Mouse (Mus musculus) heart, adult 2 months (tissue): ENCODE measurements around the gene Zfp683. TPM values are rescaled to one million over a fixed set of nuclear protein-coding genes. Genes with fewer than 3 reads are reported as not detected.
A peak's percentile ranks its signal among the peaks of the same experiment; 100 is the strongest.

Experiments
- DNase-seq, 2 experiments: peaks; one replicate each; pipeline ENCODE4 v3.0.0; 2021
- H3K27ac ChIP-seq: fragments of 200-600 bp; 2 replicates; pipeline ENCODE4 v1.8.1; 2022
- H3K27me3 ChIP-seq: fragments of 200-500 bp; 2 replicates; pipeline ENCODE4 v1.6.1; 2012; ENCODE audit warnings: mild to moderate bottlenecking, low read length, inconsistent platforms, mixed read lengths; ENCODE audit not compliant: control insufficient read depth, insufficient read depth
- H3K36me3 ChIP-seq: fragments of 200-500 bp; 2 replicates; pipeline ENCODE4 v1.6.1; 2012; ENCODE audit warnings: low read length, inconsistent platforms; ENCODE audit not compliant: control insufficient read depth, insufficient read depth
- H3K4me1 ChIP-seq: fragments of 200-500 bp; 2 replicates; pipeline ENCODE4 v1.6.1; 2011; ENCODE audit warnings: low read length; ENCODE audit not compliant: control insufficient read depth, insufficient read depth
- H3K4me3 ChIP-seq: fragments of 200-600 bp; 2 replicates; pipeline ENCODE4 v1.8.1; 2022
- H3K79me2 ChIP-seq: fragments of 200-500 bp; replicated peaks from 2 replicates; pipeline ENCODE4 v1.6.1; 2012; ENCODE audit warnings: mild to moderate bottlenecking, inconsistent platforms, low read length, moderate library complexity, mixed read lengths; ENCODE audit not compliant: control insufficient read depth, insufficient read depth
- H3K9ac ChIP-seq: fragments of 200-500 bp; 2 replicates; pipeline ENCODE4 v1.6.1; 2012; ENCODE audit warnings: low read depth, mild to moderate bottlenecking, control low read depth, inconsistent platforms, low read length, mixed read lengths
- CTCF ChIP-seq: fragments of 200-600 bp; IDR thresholded peaks from 2 replicates; pipeline ENCODE4 v1.8.1; 2022; ENCODE audit warnings: antibody characterized with exemption, mild to moderate bottlenecking, moderate library complexity
- EP300 ChIP-seq: fragments of 200-500 bp; IDR thresholded peaks from 2 replicates; pipeline ENCODE4 v1.6.1; 2011; ENCODE audit warnings: low read depth, low read length, control low read depth; ENCODE audit not compliant: insufficient read depth
- POLR2A ChIP-seq: fragments of 200-500 bp; IDR thresholded peaks from 2 replicates; pipeline ENCODE4 v1.6.1; 2011; ENCODE audit warnings: mild to moderate bottlenecking, low read depth, low read length, control low read depth; ENCODE audit not compliant: insufficient read depth
- WGBS: fragments of 180-500 bp; shearing (Covaris S2); methylation state at CpG from one replicate; pipeline ENCODE4 v1.1.7; 2018; 5-methylcytosine and 5-hydroxymethylcytosine counted together
- intact Hi-C: fragments of 180-260 bp; cut with DNase I; formaldehyde crosslinking; loops from one replicate; pipeline ENCODE4 v1.15.1; 2025
- polyA plus RNA-seq: library from polyadenylated mRNA; depleted of rRNA; stranded (reverse); fragments of >200 nt; gene quantifications from 2 replicates; pipeline ENCODE4 v1.2.3, GENCODE M21; 2012
- total RNA-seq, 2 experiments: library from RNA; stranded (reverse); gene quantifications; 2 replicates each; pipeline ENCODE4 v1.2.3; 2021

Zfp683 gene
- total and polyA plus RNA-seq, 3 experiments, result not detected

- Histone ChIP-seq H3K36me3 (no peaks in the 10 kb centered on the region), H3K4me3 (peak overlapping the region; percentile 16; the same call in 1 of the 2 replicates), H3K4me1 (no peaks in the 10 kb centered on the region), H3K9ac (no peak overlapping the region), H3K79me2 (no peaks in the 10 kb centered on the region), H3K27ac (no peak overlapping the region), H3K27me3 (0 out of 2 replicates have a peak, but pooled peaks cover 3% of the 10 kb centered on the region)
- TF ChIP-seq EP300, result no peak
- TF ChIP-seq POLR2A, result no peak
- TF ChIP-seq CTCF, result no peak
- WGBS, result 1% methylated on average over 41 of the region's 41 CpGs
- intact Hi-C loops, result loop anchor here (5.0 kb wide), 1 partner anchor 45 kb away; no protein-coding TSS in a partner anchor
- DNase-seq, result peak; percentile 42 to 70
Observed at GRCm38 (mm10) chr4:134081730-134082386, 28.2 kb downstream of the Zfp683 start.

DNA sequence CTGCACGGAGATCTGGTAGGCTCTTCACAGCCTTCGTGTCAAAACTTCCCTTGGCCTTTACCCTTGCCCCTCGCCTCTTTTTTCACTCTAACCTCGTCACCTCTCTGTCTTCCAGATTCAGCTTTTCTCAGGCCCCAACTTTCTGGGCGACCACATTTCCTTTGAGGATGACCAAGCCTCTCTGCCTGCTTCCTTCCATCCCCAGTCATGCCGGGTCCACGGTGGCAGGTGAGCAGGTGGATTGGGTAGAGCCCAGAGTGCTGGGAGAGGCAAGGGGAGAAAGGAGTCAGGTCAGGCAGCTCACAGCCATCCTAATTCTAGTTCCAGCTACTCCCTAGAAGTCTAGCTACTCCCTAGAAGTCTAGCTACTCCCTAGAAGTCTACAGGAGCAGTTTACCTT, 28.8 kb downstream of the Zfp683 start:
- intact Hi-C loops, result loop anchor here (5.0 kb wide), 1 partner anchor 45 kb away; no protein-coding TSS in a partner anchor
- Histone ChIP-seq H3K27ac (no peak overlapping the region), H3K36me3 (no peaks in the 10 kb centered on the region), H3K9ac (no peak overlapping the region), H3K79me2 (no peaks in the 10 kb centered on the region), H3K4me1 (no peaks in the 10 kb centered on the region), H3K4me3 (no peak overlapping the region; the same call in 1 of the 2 replicates), H3K27me3 (0 out of 2 replicates have a peak, but pooled peaks cover 3% of the 10 kb centered on the region)
- no peak for DNase-seq
- TF ChIP-seq CTCF (no peak), EP300 (no peak), POLR2A (no peak)
- WGBS, result 23% methylated on average over 7 of the region's 7 CpGs

DNA sequence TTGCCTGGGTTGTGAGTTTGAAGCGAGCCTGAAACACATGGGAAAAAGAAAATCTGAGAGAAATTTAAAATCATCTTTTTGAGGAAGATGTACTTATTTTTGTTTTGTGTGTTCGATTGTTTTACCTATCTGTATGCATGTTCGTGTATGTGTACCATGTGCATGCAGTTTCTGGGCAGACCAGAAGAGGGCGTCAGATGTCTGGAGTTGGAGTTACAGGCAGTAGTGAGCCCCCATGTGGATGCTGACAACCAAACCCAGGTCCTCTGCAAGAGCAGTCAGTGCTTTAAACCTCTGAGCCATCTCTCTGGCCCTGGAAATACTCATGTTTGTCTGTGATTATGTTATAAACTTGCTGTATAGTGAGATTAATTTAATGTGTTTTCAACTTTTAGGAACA, 31.4 kb downstream of the Zfp683 start:
- no peaks in the 10 kb centered on the region for H3K36me3 ChIP-seq
- H3K4me3 ChIP-seq, result no peak overlapping the region
- no peak for DNase-seq
- 90% methylated on average over 4 of the region's 4 CpGs for WGBS
- no peaks in the 10 kb centered on the region for H3K79me2 ChIP-seq
- no peak overlapping the region for H3K27ac ChIP-seq
- no peaks in the 10 kb centered on the region for H3K4me1 ChIP-seq
- intact Hi-C loops, result loop anchor here (5.0 kb wide), 1 partner anchor 48 kb away; no protein-coding TSS in a partner anchor
- H3K27me3 ChIP-seq, result 0 out of 2 replicates have a peak, but pooled peaks cover 3% of the 10 kb centered on the region
- H3K9ac ChIP-seq, result no peak overlapping the region
- no peak for TF ChIP-seq POLR2A

- H3K4me3 ChIP-seq, result no peak overlapping the region
- no peak overlapping the region for H3K27ac ChIP-seq
- intact Hi-C loops, result no loop called here
- 26% methylated on average over 7 of the region's 7 CpGs for WGBS
- peak in 1 of 2 experiments; percentile 24 for DNase-seq
- 0 out of 2 replicates have a peak, but pooled peaks cover 1% of the 10 kb centered on the region for H3K27me3 ChIP-seq
- H3K36me3 ChIP-seq, result no peaks in the 10 kb centered on the region
- TF ChIP-seq EP300 (no peak), CTCF (peak; percentile 73)
- no peaks in the 10 kb centered on the region for H3K4me1 ChIP-seq
- H3K79me2 ChIP-seq, result no peaks in the 10 kb centered on the region
- no peak overlapping the region for H3K9ac ChIP-seq
Observed at GRCm38 (mm10) chr4:134087412-134087811, 33.8 kb downstream of the Zfp683 start.

DNA sequence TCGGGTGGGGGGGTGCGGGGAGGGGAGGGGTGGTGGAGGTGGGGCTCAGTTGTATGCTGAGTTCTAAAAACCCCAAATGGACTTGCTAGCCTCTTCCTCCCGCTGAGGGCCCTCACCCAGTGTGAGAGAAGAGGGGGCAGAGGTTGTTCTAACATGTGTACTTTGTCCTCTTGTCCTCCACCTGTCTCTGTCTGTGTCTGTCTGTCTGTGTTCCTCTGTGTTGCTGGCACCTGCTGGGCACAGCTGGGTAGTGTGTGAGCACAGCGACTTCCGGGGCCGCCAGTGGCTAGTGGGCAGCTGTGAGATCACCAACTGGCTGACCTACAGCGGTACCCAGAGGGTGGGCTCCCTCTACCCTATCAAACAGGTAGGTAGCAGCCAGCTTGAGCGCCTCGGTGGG, 35.4 kb downstream of the Zfp683 start:
- intact Hi-C loops, result no loop called here
- no peak overlapping the region for H3K4me3 ChIP-seq
- no peak overlapping the region for H3K9ac ChIP-seq
- no peaks in the 10 kb centered on the region for H3K4me1 ChIP-seq
- H3K27ac ChIP-seq, result no peak overlapping the region
- H3K36me3 ChIP-seq, result no peaks in the 10 kb centered on the region
- no peaks in the 10 kb centered on the region for H3K27me3 ChIP-seq
- 78% methylated on average over 9 of the region's 9 CpGs for WGBS
- no peaks in the 10 kb centered on the region for H3K79me2 ChIP-seq
- DNase-seq, result no peak
- TF ChIP-seq EP300, result no peak
- no peak for TF ChIP-seq CTCF
- no peak for TF ChIP-seq POLR2A

DNA sequence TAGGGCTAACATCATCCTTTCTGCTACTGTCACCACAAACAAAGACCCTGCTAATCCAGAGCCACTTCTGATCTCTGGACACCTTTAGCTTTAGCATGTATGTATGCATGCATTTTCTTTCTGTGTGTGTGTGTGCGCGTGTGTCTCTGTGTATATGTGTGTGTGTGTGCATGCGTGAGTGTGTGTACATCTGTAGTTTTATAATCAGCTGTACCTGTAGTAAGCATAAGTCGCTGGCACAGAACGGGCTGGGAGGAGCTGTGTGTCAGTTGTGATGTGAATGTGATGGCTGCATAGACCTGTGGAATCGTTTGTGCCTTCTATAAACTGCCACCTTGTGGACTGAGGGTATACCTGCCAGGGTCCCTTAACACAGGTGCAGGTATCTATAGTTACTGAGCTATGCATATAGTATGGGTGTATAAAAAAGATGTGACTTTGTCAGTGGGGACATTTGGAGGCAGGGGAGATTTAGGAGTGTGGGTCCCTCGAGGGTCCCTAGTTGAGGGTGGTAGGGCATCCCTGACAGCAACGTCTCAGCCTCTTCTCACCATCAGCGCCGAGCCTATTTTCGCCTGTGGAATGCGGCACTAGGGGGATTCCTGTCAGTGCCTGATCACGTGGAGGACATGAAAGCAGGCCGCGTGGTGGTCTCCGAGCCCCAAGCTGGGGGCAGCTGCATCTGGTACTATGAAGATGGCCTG, 37.0 kb downstream of the Zfp683 start:
- no peak overlapping the region for H3K27ac ChIP-seq
- DNase-seq, result no peak
- TF ChIP-seq CTCF, result no peak
- TF ChIP-seq POLR2A, result no peak
- no peak for TF ChIP-seq EP300
- no peaks in the 10 kb centered on the region for H3K36me3 ChIP-seq
- intact Hi-C loops, result no loop called here
- H3K9ac ChIP-seq, result no peak overlapping the region
- no peaks in the 10 kb centered on the region for H3K27me3 ChIP-seq
- 58% methylated on average over 16 of the region's 16 CpGs for WGBS
- H3K4me1 ChIP-seq, result no peaks in the 10 kb centered on the region
- H3K79me2 ChIP-seq, result no peaks in the 10 kb centered on the region
- H3K4me3 ChIP-seq, result no peak overlapping the region
